Mouse (Mus musculus) stomach, embryonic 14.5 days (tissue): ENCODE measurements around the gene Kif1c. TPM values are rescaled to one million over a fixed set of nuclear protein-coding genes. Genes with fewer than 3 reads are reported as not detected.

ENCODE experiments used
- ATAC-seq: fragments of 200-750 bp; cut with Nextera tagmentation; 2 replicates; pipeline ENCODE4 v1.8.0; 2017; ENCODE audit warnings: low read depth, moderate TSS enrichment; ENCODE audit not compliant: insufficient number of reproducible peaks, insufficient read depth, low FRiP score
- H3K27ac ChIP-seq: fragments of 300-500 bp; sonication (generic); 2 replicates; pipeline ENCODE4 v1.5.1; 2014; ENCODE audit warnings: mild to moderate bottlenecking, low read length, moderate library complexity, mixed read lengths
- H3K27me3 ChIP-seq: fragments of 300-500 bp; sonication (generic); 2 replicates; pipeline ENCODE4 v1.6.1; 2014; ENCODE audit warnings: low read length, control low read depth, mixed read lengths; ENCODE audit not compliant: control insufficient read depth, insufficient read depth
- H3K36me3 ChIP-seq: fragments of 300-500 bp; sonication (generic); 2 replicates; pipeline ENCODE4 v1.6.1; 2014; ENCODE audit warnings: mild to moderate bottlenecking, control low read depth, low read length, moderate library complexity, mixed read lengths; ENCODE audit not compliant: control insufficient read depth, insufficient read depth
- H3K4me1 ChIP-seq: fragments of 300-500 bp; sonication (generic); 2 replicates; pipeline ENCODE4 v1.6.1; 2014; ENCODE audit warnings: low read length, control low read depth, mixed read lengths; ENCODE audit not compliant: control insufficient read depth, insufficient read depth
- H3K4me2 ChIP-seq: fragments of 300-500 bp; sonication (generic); replicated peaks from 2 replicates; pipeline ENCODE4 v1.6.1; 2014; ENCODE audit warnings: low read depth, low read length, control low read depth
- H3K4me3 ChIP-seq: fragments of 300-500 bp; sonication (generic); 2 replicates; pipeline ENCODE4 v1.5.1; 2014; ENCODE audit warnings: low read depth, low read length, control low read depth
- H3K9ac ChIP-seq: fragments of 300-500 bp; sonication (generic); replicated peaks from 2 replicates; pipeline ENCODE4 v1.6.1; 2014; ENCODE audit warnings: low read depth, mild to moderate bottlenecking, control low read depth, low read length, moderate library complexity, mixed read lengths
- H3K9me3 ChIP-seq: fragments of 300-500 bp; sonication (generic); 2 replicates; pipeline ENCODE4 v1.6.1; 2016; ENCODE audit warnings: low read depth, low read length, control low read depth; ENCODE audit not compliant: control insufficient read depth
- WGBS: fragments of 180-500 bp; shearing (Covaris S2); extraction: QIAGEN DNeasy Blood & Tissue Kit; methylation state at CpG from one replicate; pipeline ENCODE4 v1.1.7; 2014; 5-methylcytosine and 5-hydroxymethylcytosine counted together
- polyA plus RNA-seq: library from polyadenylated mRNA; unstranded; fragments of >200 nt; fragmentation: Nextera tagmentation; extraction: Ambion mirVana; gene quantifications from 2 replicates; pipeline ENCODE4 v1.2.1, GENCODE M21; 2014

Gene Kif1c
- polyA plus RNA-seq, 1 experiment from 2014 or later = 9.0 TPM

- WGBS = 89% methylated on average over 6 of the region's 6 CpGs
- no peaks in the 10 kb centered on the region for H3K4me1 ChIP-seq
- no peak for ATAC-seq
- H3K27me3 ChIP-seq = no peaks in the 10 kb centered on the region
- peaks cover 43% of the 10 kb centered on the region for H3K36me3 ChIP-seq
- no peak overlapping the region for H3K4me3 ChIP-seq
- H3K4me2 ChIP-seq = no peak overlapping the region
- H3K27ac ChIP-seq = no peak overlapping the region
- no peak overlapping the region for H3K9ac ChIP-seq
- H3K9me3 ChIP-seq = no peaks in the 10 kb centered on the region
These were observed 15.5 kb downstream of the Kif1c start for GRCm38 (mm10) chr11:70715832-70716231.

GRCm38 (mm10) chr11:70718481-70718880 lies 18.1 kb downstream of the Kif1c start:
- 76% methylated on average over 5 of the region's 5 CpGs for WGBS
- no peak overlapping the region for H3K27ac ChIP-seq
- H3K9ac ChIP-seq = no peak overlapping the region
- H3K4me2 ChIP-seq = no peak overlapping the region
- H3K4me3 ChIP-seq = no peak overlapping the region
- H3K36me3 ChIP-seq = peaks cover 47% of the 10 kb centered on the region
- no peaks in the 10 kb centered on the region for H3K4me1 ChIP-seq
- ATAC-seq = no peak
- H3K27me3 ChIP-seq = no peaks in the 10 kb centered on the region
- no peaks in the 10 kb centered on the region for H3K9me3 ChIP-seq

GRCm38 (mm10) chr11:70720567-70720966 lies 20.2 kb downstream of the Kif1c start:
- no peaks in the 10 kb centered on the region for H3K4me1 ChIP-seq
- no peak overlapping the region for H3K27ac ChIP-seq
- ATAC-seq = no peak
- no peaks in the 10 kb centered on the region for H3K27me3 ChIP-seq
- no peak overlapping the region for H3K4me3 ChIP-seq
- H3K4me2 ChIP-seq = no peak overlapping the region
- H3K9ac ChIP-seq = no peak overlapping the region
- peaks cover 65% of the 10 kb centered on the region for H3K36me3 ChIP-seq
- 90% methylated on average over 3 of the region's 3 CpGs for WGBS
- no peaks in the 10 kb centered on the region for H3K9me3 ChIP-seq

- Histone ChIP-seq H3K4me3 (no peak overlapping the region), H3K4me1 (no peaks in the 10 kb centered on the region), H3K27me3 (no peaks in the 10 kb centered on the region), H3K9me3 (no peaks in the 10 kb centered on the region), H3K36me3 (peaks cover 70% of the 10 kb centered on the region), H3K9ac (no peak overlapping the region), H3K27ac (no peak overlapping the region), H3K4me2 (no peak overlapping the region)
- 92% methylated on average over 3 of the region's 3 CpGs for WGBS
- ATAC-seq = no peak
These were observed 20.7 kb downstream of the Kif1c start for GRCm38 (mm10) chr11:70721072-70721471.

GRCm38 (mm10) chr11:70724706-70725105 lies 24.4 kb downstream of the Kif1c start:
- Histone ChIP-seq H3K4me1 (no peaks in the 10 kb centered on the region), H3K4me2 (no peak overlapping the region), H3K27ac (no peak overlapping the region), H3K27me3 (no peaks in the 10 kb centered on the region), H3K9me3 (no peaks in the 10 kb centered on the region), H3K9ac (no peak overlapping the region), H3K4me3 (no peak overlapping the region), H3K36me3 (peaks cover 70% of the 10 kb centered on the region)
- ATAC-seq = no peak
- WGBS = 90% methylated on average over 9 of the region's 9 CpGs

- no peak overlapping the region for H3K9ac ChIP-seq
- peaks cover 59% of the 10 kb centered on the region for H3K36me3 ChIP-seq
- no peak overlapping the region for H3K4me3 ChIP-seq
- no peak for ATAC-seq
- H3K4me2 ChIP-seq = no peak overlapping the region
- no peak overlapping the region for H3K27ac ChIP-seq
- no peaks in the 10 kb centered on the region for H3K4me1 ChIP-seq
- no peaks in the 10 kb centered on the region for H3K9me3 ChIP-seq
- H3K27me3 ChIP-seq = no peaks in the 10 kb centered on the region
- WGBS = 98% methylated on average over 2 of the region's 2 CpGs
These were observed 26.2 kb downstream of the Kif1c start for GRCm38 (mm10) chr11:70726585-70726984.

- H3K9ac ChIP-seq = no peak overlapping the region
- H3K27ac ChIP-seq = no peak overlapping the region
- no peaks in the 10 kb centered on the region for H3K9me3 ChIP-seq
- peaks cover 54% of the 10 kb centered on the region for H3K36me3 ChIP-seq
- no peak for ATAC-seq
- H3K27me3 ChIP-seq = no peaks in the 10 kb centered on the region
- H3K4me1 ChIP-seq = no peaks in the 10 kb centered on the region
- 73% methylated on average over 5 of the region's 5 CpGs for WGBS
- no peak overlapping the region for H3K4me3 ChIP-seq
- H3K4me2 ChIP-seq = no peak overlapping the region
These were observed 27.0 kb downstream of the Kif1c start for GRCm38 (mm10) chr11:70727385-70727784.

- H3K9me3 ChIP-seq = no peaks in the 10 kb centered on the region
- no peak for ATAC-seq
- H3K4me3 ChIP-seq = no peak overlapping the region
- WGBS = 69% methylated on average over 9 of the region's 9 CpGs
- H3K36me3 ChIP-seq = peaks cover 34% of the 10 kb centered on the region
- H3K4me1 ChIP-seq = no peaks in the 10 kb centered on the region
- H3K27me3 ChIP-seq = no peaks in the 10 kb centered on the region
- no peak overlapping the region for H3K9ac ChIP-seq
- H3K4me2 ChIP-seq = no peak overlapping the region
- no peak overlapping the region for H3K27ac ChIP-seq
These were observed 30.2 kb downstream of the Kif1c start for GRCm38 (mm10) chr11:70730427-70731038.

GRCm38 (mm10) chr11:70731178-70731577 lies 30.8 kb downstream of the Kif1c start:
- ATAC-seq = no peak
- H3K4me1 ChIP-seq = no peaks in the 10 kb centered on the region
- no peaks in the 10 kb centered on the region for H3K27me3 ChIP-seq
- H3K9ac ChIP-seq = no peak overlapping the region
- H3K27ac ChIP-seq = no peak overlapping the region
- H3K36me3 ChIP-seq = peaks cover 27% of the 10 kb centered on the region
- no peaks in the 10 kb centered on the region for H3K9me3 ChIP-seq
- no peak overlapping the region for H3K4me2 ChIP-seq
- H3K4me3 ChIP-seq = no peak overlapping the region
- 57% methylated on average over 5 of the region's 5 CpGs for WGBS
